In the genomic region with DNA sequence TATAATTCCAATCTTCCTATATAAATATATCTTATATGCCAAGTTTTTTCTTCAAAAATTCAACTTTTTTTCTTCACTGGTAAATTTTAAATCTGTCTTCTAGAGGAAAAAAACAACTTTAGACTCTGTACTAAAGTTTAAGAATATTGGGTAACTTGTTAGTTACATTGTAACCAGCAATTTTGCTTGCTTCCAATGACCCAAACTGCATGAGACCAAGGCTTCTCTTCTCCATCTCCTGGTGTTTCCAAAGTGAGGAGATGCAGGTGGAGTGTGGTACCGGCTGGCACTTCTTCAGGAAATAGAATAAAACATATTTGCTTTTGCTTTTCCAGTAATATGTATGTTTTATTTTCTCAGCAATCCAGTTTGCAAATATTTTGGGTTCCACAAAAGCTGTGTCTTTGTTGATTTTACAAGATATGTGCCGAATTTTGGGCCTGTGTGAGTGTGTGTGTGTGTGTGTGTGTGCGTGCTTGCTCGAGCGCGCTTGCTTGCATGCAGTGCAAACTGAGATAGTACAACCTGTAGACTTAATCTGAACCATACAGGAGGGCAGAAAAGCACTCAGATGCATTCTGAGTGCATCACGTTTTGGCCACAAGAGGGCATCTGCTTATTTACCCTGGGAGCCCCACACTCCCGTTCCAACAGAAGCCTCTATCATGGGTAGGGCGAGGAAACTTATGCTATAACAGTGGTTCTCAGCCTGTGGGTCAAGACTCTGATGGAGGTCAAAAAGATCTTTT, we compare ENCODE assay signal across 9 mouse cellular contexts. TPM values are rescaled to one million over a fixed set of nuclear protein-coding genes. Genes with fewer than 3 reads are reported as not detected.
A peak's percentile ranks its signal among the peaks of the same experiment; 100 is the strongest.
DNase-seq lines count a peak whose midpoint lies in the region; ATAC-seq and TF ChIP-seq lines count a peak whose summit lies in the region.
"Had no signal": no experiment of that assay in that cellular context is flagged by ENCODE, and none has a peak within 500 bp of the region (broad histone marks: within the 10 kb centered on the region; RNA-seq: fewer than 3 reads in every experiment).

No protein-coding gene starts in this region.

- H3K9ac ChIP-seq in heart, postnatal 0 days (replicated peaks; ENCODE audit: low read depth, low read length): no peak overlapping the region
- H3K9ac ChIP-seq in ES-Bruce4 (ENCODE audit: low read depth, poor library complexity, severe bottlenecking): no peak overlapping the region
- no peak overlapping the region for H3K9ac ChIP-seq in liver, embryonic 15.5 days
- H3K9ac ChIP-seq in forebrain, embryonic 16.5 days (replicated peaks; ENCODE audit: low read depth, low read length): no peak overlapping the region
- no peak overlapping the region for H3K9ac ChIP-seq in forebrain, embryonic 13.5 days
- H3K9ac ChIP-seq: limb, embryonic 15.5 days had no signal

- ATAC-seq in heart, postnatal 0 days (ENCODE audit: insufficient read depth, low read depth): no peak
- peak; percentile 40 for ATAC-seq in common myeloid progenitor, adult 5-6 weeks (replicated peaks; ENCODE audit: low read depth, poor library complexity, severe bottlenecking)
- ATAC-seq in liver, embryonic 15.5 days (ENCODE audit: insufficient read depth): peak; percentile 67
- no peak for ATAC-seq in forebrain, embryonic 16.5 days
- no peak for ATAC-seq in forebrain, embryonic 13.5 days

- no peak overlapping the region for H3K4me3 ChIP-seq in heart, postnatal 0 days (ENCODE audit: low read depth, low read length)
- no peak overlapping the region for H3K4me3 ChIP-seq in ES-Bruce4 (ENCODE audit: low read depth, low read length)
- H3K4me3 ChIP-seq in liver, embryonic 15.5 days (replicated peaks): peak overlapping the region; percentile 36
- H3K4me3 ChIP-seq in forebrain, embryonic 16.5 days (replicated peaks; ENCODE audit: low read length): no peak overlapping the region
- no peak overlapping the region for H3K4me3 ChIP-seq in forebrain, embryonic 13.5 days
- H3K4me3 ChIP-seq: limb, embryonic 15.5 days had no signal

- DNase-seq in heart, postnatal 0 days (ENCODE audit: low spot score): no peak
- no peak for DNase-seq in heart, postnatal 4 days
- DNase-seq in heart, adult 8-10 months (ENCODE audit: low spot score): no peak

- no peak overlapping the region for H3K4me2 ChIP-seq in heart, postnatal 0 days (ENCODE audit: low read depth, low read length)
- H3K4me2 ChIP-seq in liver, embryonic 15.5 days: peak overlapping the region; percentile 48
- H3K4me2 ChIP-seq in forebrain, embryonic 16.5 days (ENCODE audit: low read length): no peak overlapping the region
- H3K4me2 ChIP-seq in forebrain, embryonic 13.5 days: no peak overlapping the region
- H3K4me2 ChIP-seq: limb, embryonic 15.5 days had no signal

- no peaks in the 10 kb centered on the region for H3K9me3 ChIP-seq in heart, postnatal 0 days (replicated peaks; ENCODE audit: control insufficient read depth, low read length)
- H3K9me3 ChIP-seq in ES-Bruce4 (replicated peaks; ENCODE audit: control insufficient read depth, insufficient read depth, low read length, poor library complexity, severe bottlenecking): no peaks in the 10 kb centered on the region
- H3K9me3 ChIP-seq in liver, embryonic 15.5 days (replicated peaks): no peaks in the 10 kb centered on the region
- no peaks in the 10 kb centered on the region for H3K9me3 ChIP-seq in forebrain, embryonic 16.5 days (ENCODE audit: control insufficient read depth, low read length)
- H3K9me3 ChIP-seq in forebrain, embryonic 13.5 days (replicated peaks): no peaks in the 10 kb centered on the region
- H3K9me3 ChIP-seq: limb, embryonic 15.5 days had no signal

- no peaks in the 10 kb centered on the region for H3K36me3 ChIP-seq in heart, postnatal 0 days (replicated peaks; ENCODE audit: control insufficient read depth, insufficient read depth, low read length)
- no peaks in the 10 kb centered on the region for H3K36me3 ChIP-seq in ES-Bruce4 (ENCODE audit: control insufficient read depth, insufficient read depth, low read length, poor library complexity, severe bottlenecking)
- H3K36me3 ChIP-seq in liver, embryonic 15.5 days (replicated peaks): no peaks in the 10 kb centered on the region
- no peaks in the 10 kb centered on the region for H3K36me3 ChIP-seq in forebrain, embryonic 16.5 days (ENCODE audit: control insufficient read depth, insufficient read depth)
- H3K36me3 ChIP-seq in forebrain, embryonic 13.5 days (ENCODE audit: poor library complexity, severe bottlenecking): no peaks in the 10 kb centered on the region
- H3K36me3 ChIP-seq: limb, embryonic 15.5 days had no signal

- peak; percentile 43 for TF ChIP-seq CTCF in heart, postnatal 0 days (IDR thresholded peaks at IDR 0.05; ENCODE audit: low read depth)
- TF ChIP-seq CTCF in ES-Bruce4 (IDR thresholded peaks at IDR 0.05; ENCODE audit: low read depth, low read length): peak; percentile 50

- H3K27ac ChIP-seq in heart, postnatal 0 days (ENCODE audit: low read depth): no peak overlapping the region
- no peak overlapping the region for H3K27ac ChIP-seq in ES-Bruce4 (ENCODE audit: insufficient read depth, low read length)
- 0 out of 2 replicates have a peak overlapping the region, but pooled peaks have one; percentile 11 for H3K27ac ChIP-seq in liver, embryonic 15.5 days (replicated peaks)
- no peak overlapping the region for H3K27ac ChIP-seq in forebrain, embryonic 16.5 days (ENCODE audit: low read length)
- no peak overlapping the region for H3K27ac ChIP-seq in forebrain, embryonic 13.5 days
- H3K27ac ChIP-seq: limb, embryonic 15.5 days had no signal

- 0 out of 2 replicates have a peak, but pooled peaks cover 7% of the 10 kb centered on the region for H3K27me3 ChIP-seq in heart, postnatal 0 days (ENCODE audit: control insufficient read depth, insufficient read depth, low read length)
- no peaks in the 10 kb centered on the region for H3K27me3 ChIP-seq in ES-Bruce4 (ENCODE audit: control insufficient read depth, insufficient read depth, low read length, poor library complexity, severe bottlenecking)
- H3K27me3 ChIP-seq in liver, embryonic 15.5 days: no peaks in the 10 kb centered on the region
- no peaks in the 10 kb centered on the region for H3K27me3 ChIP-seq in forebrain, embryonic 16.5 days (replicated peaks; ENCODE audit: control insufficient read depth, insufficient read depth, low read length)
- no peaks in the 10 kb centered on the region for H3K27me3 ChIP-seq in forebrain, embryonic 13.5 days
- H3K27me3 ChIP-seq: limb, embryonic 15.5 days had no signal

- TF ChIP-seq EP300 in heart, postnatal 0 days (IDR thresholded peaks at IDR 0.05; ENCODE audit: low read depth): no peak
- no peak for TF ChIP-seq EP300 in ES-Bruce4 (IDR thresholded peaks at IDR 0.05; ENCODE audit: insufficient read depth, low read depth, low read length)

- no peak for TF ChIP-seq POLR2A in ES-Bruce4 (IDR thresholded peaks at IDR 0.05; ENCODE audit: insufficient read depth, low read length)

- no peaks in the 10 kb centered on the region for H3K4me1 ChIP-seq in heart, postnatal 0 days (ENCODE audit: control insufficient read depth, insufficient read depth)
- no peaks in the 10 kb centered on the region for H3K4me1 ChIP-seq in ES-Bruce4 (ENCODE audit: control insufficient read depth, insufficient read depth, low read length)
- H3K4me1 ChIP-seq in liver, embryonic 15.5 days (replicated peaks): peaks cover 17% of the 10 kb centered on the region
- H3K4me1 ChIP-seq in forebrain, embryonic 16.5 days (replicated peaks; ENCODE audit: control insufficient read depth, insufficient read depth, low read length): no peaks in the 10 kb centered on the region
- no peaks in the 10 kb centered on the region for H3K4me1 ChIP-seq in forebrain, embryonic 13.5 days
- H3K4me1 ChIP-seq: limb, embryonic 15.5 days had no signal

- WGBS in heart, postnatal 0 days: 69% methylated on average over 9 of the region's 9 CpGs
- 28% methylated on average over 9 of the region's 9 CpGs for WGBS in liver, embryonic 15.5 days (ENCODE audit: insufficient replicate concordance)
- WGBS in forebrain, embryonic 16.5 days: 71% methylated on average over 9 of the region's 9 CpGs
- WGBS in forebrain, embryonic 13.5 days: 70% methylated on average over 9 of the region's 9 CpGs

RNA-seq across cellular contexts. Expression of a gene that starts 1.3 kb away (rescaled TPM):
- not detected in 2 replicates for total RNA-seq in heart, postnatal 0 days (2014; rRNA removed; ENCODE audit: low replicate concordance)
- polyA plus RNA-seq in heart, postnatal 0 days (2015; fragmentation: Nextera tagmentation; extraction: Ambion mirVana): not detected in 2 replicates
- not detected for total RNA-seq in heart, postnatal 4 days (2021)
- not detected in 2 replicates for polyA plus RNA-seq in ES-Bruce4 (2011; ENCODE audit: insufficient read depth, insufficient read length, low read depth, missing spikeins)
- total RNA-seq in common myeloid progenitor, adult 5-6 weeks (2017): not detected in 2 replicates
- 33.8 and 40.0 TPM in 2 replicates for polyA plus RNA-seq in liver, embryonic 15.5 days (2015; fragmentation: Nextera tagmentation; extraction: Ambion mirVana)
- polyA plus RNA-seq in forebrain, embryonic 16.5 days (2015; fragmentation: Nextera tagmentation; extraction: Ambion mirVana): not detected in 2 replicates
- 0.06 and 0.08 TPM in 2 replicates for polyA plus RNA-seq in forebrain, embryonic 13.5 days (2015; fragmentation: Nextera tagmentation; extraction: Ambion mirVana)
- total RNA-seq in heart, adult 8-10 months (2022): not detected
- polyA plus RNA-seq: limb, embryonic 15.5 days had no signal

Comparison
In these comparisons a context has a peak if more than half of its experiments do, and no peak if none do; other contexts are left out.
1. ATAC-seq: peak in common myeloid progenitor, adult 5-6 weeks (single experiment) and liver, embryonic 15.5 days (single experiment); none in heart, postnatal 0 days (single experiment), forebrain, embryonic 16.5 days (single experiment) and forebrain, embryonic 13.5 days (single experiment).
2. RNA of a gene that starts 1.3 kb away (polyA plus RNA-seq): 33.8 to 40.0 TPM in liver, embryonic 15.5 days; not detected in heart, postnatal 0 days, 0.06 to 0.08 TPM in forebrain, embryonic 13.5 days, not detected in forebrain, embryonic 16.5 days and not detected in ES-Bruce4; every median in the first group is over 10 times any median in the second.